Mouse (Mus musculus): ENCODE measurements at regions not wholly inside any gene's neighbourhood (a gene's known extent, or its start where the extent isn't known, plus 50 kb on each side); places are given as distances from the start of the nearest gene placed in this dataset.

DNA sequence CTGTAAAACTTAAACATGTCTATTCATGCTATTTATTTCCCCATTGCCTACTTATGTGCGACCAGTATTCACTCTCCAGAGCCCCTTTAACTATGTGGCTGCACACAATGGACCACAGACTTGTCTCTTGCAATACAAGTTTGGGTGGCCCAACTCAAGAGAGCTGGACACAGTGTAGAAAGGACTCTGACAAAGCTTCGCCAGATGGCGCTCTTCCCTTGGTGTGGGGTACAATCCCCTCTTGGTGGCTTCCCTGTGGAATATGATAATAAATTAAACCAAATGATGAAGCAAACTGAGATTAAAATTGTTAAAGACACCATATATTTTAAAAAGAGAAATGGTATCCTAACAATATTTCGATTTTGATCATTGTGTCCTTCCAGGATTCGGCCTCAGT is 302.6 kb upstream of the Ednrb start:
- TF ChIP-seq POLR2A (IDR thresholded peaks at IDR 0.05; ENCODE audit: low read depth, low read length) (no peak), CTCF (conservative IDR thresholded peaks at IDR 0.05; ENCODE audit: insufficient read depth, insufficient read length, low read depth, low read length) (0 out of 2 replicates have a peak, but pooled peaks have one; percentile 28)

All from kidney, adult 2 months (tissue).